Mouse (Mus musculus): ENCODE measurements around the gene Adk. TPM values are rescaled to one million over a fixed set of nuclear protein-coding genes. Genes with fewer than 3 reads are reported as not detected.

Gene Adk
- polyA plus RNA-seq, 1 experiment from 2014 or later = 203 TPM

- no peak overlapping the region for H3K9ac ChIP-seq
- ATAC-seq (ENCODE audit: borderline replicate concordance, extremely low read depth, low FRiP score, low TSS enrichment) = no peak
- H3K4me1 ChIP-seq = no peaks in the 10 kb centered on the region
- H3K27ac ChIP-seq = no peak overlapping the region
- no peaks in the 10 kb centered on the region for H3K36me3 ChIP-seq
- no peak overlapping the region for H3K4me2 ChIP-seq
- no peak overlapping the region for H3K4me3 ChIP-seq
- H3K9me3 ChIP-seq = no peaks in the 10 kb centered on the region
- whole genome bisulfite sequencing = 91% methylated on average over 6 of the region's 6 CpGs
- H3K27me3 ChIP-seq = no peaks in the 10 kb centered on the region
Measured at GRCm38 (mm10) chr14:21127215-21127614, 74.8 kb downstream of the Adk start.

GRCm38 (mm10) chr14:21136906-21137305 lies 84.5 kb downstream of the Adk start:
- 45% methylated on average over 1 of the region's 1 CpGs for WGBS
- no peak overlapping the region for H3K9ac ChIP-seq
- no peak overlapping the region for H3K4me2 ChIP-seq
- H3K27ac ChIP-seq = no peak overlapping the region
- H3K9me3 ChIP-seq = no peaks in the 10 kb centered on the region
- no peaks in the 10 kb centered on the region for H3K36me3 ChIP-seq
- no peaks in the 10 kb centered on the region for H3K27me3 ChIP-seq
- H3K4me3 ChIP-seq = no peak overlapping the region
- no peak for ATAC-seq (ENCODE audit: borderline replicate concordance, extremely low read depth, low FRiP score, low TSS enrichment)
- no peaks in the 10 kb centered on the region for H3K4me1 ChIP-seq

GRCm38 (mm10) chr14:21142603-21143002 lies 90.2 kb downstream of the Adk start:
- WGBS = 92% methylated on average over 1 of the region's 1 CpGs
- Histone ChIP-seq H3K9ac (no peak overlapping the region), H3K36me3 (no peaks in the 10 kb centered on the region), H3K27me3 (no peaks in the 10 kb centered on the region), H3K27ac (no peak overlapping the region), H3K9me3 (no peaks in the 10 kb centered on the region), H3K4me2 (no peak overlapping the region), H3K4me3 (no peak overlapping the region), H3K4me1 (no peaks in the 10 kb centered on the region; the same call in 1 of the 2 replicates)
- no peak for ATAC-seq (ENCODE audit: borderline replicate concordance, extremely low read depth, low FRiP score, low TSS enrichment)

- H3K27me3 ChIP-seq = no peaks in the 10 kb centered on the region
- 55% methylated on average over 8 of the region's 8 CpGs for WGBS
- H3K4me2 ChIP-seq = no peak overlapping the region
- ATAC-seq (ENCODE audit: borderline replicate concordance, extremely low read depth, low FRiP score, low TSS enrichment) = no peak
- H3K27ac ChIP-seq = no peak overlapping the region
- no peak overlapping the region for H3K9ac ChIP-seq
- H3K9me3 ChIP-seq = no peaks in the 10 kb centered on the region
- H3K36me3 ChIP-seq = no peaks in the 10 kb centered on the region
- no peaks in the 10 kb centered on the region; the same call in 1 of the 2 replicates for H3K4me1 ChIP-seq
- no peak overlapping the region for H3K4me3 ChIP-seq
Measured at GRCm38 (mm10) chr14:21143406-21144115, 91.2 kb downstream of the Adk start.

GRCm38 (mm10) chr14:21147171-21147570 lies 94.8 kb downstream of the Adk start:
- Histone ChIP-seq H3K4me1 (no peaks in the 10 kb centered on the region; the same call in 1 of the 2 replicates), H3K27ac (no peak overlapping the region)

GRCm38 (mm10) chr14:21150301-21150700 lies 97.9 kb downstream of the Adk start:
- no peak overlapping the region for H3K9ac ChIP-seq
- no peak overlapping the region for H3K27ac ChIP-seq
- 64% methylated on average over 4 of the region's 4 CpGs for WGBS
- no peak overlapping the region for H3K4me2 ChIP-seq
- no peaks in the 10 kb centered on the region for H3K4me1 ChIP-seq
- H3K36me3 ChIP-seq = no peaks in the 10 kb centered on the region
- H3K9me3 ChIP-seq = no peaks in the 10 kb centered on the region
- ATAC-seq (ENCODE audit: borderline replicate concordance, extremely low read depth, low FRiP score, low TSS enrichment) = no peak
- H3K4me3 ChIP-seq = no peak overlapping the region
- no peaks in the 10 kb centered on the region for H3K27me3 ChIP-seq

More at GRCm38 (mm10) chr14:21147171-21147570, 94.8 kb downstream of the Adk start:
- H3K9ac ChIP-seq = no peak overlapping the region
- no peak for ATAC-seq (ENCODE audit: borderline replicate concordance, extremely low read depth, low FRiP score, low TSS enrichment)
- H3K4me3 ChIP-seq = no peak overlapping the region
- 96% methylated on average over 1 of the region's 1 CpGs for WGBS
- H3K36me3 ChIP-seq = no peaks in the 10 kb centered on the region
- H3K9me3 ChIP-seq = no peaks in the 10 kb centered on the region
- no peaks in the 10 kb centered on the region for H3K27me3 ChIP-seq
- no peak overlapping the region for H3K4me2 ChIP-seq

- ATAC-seq (ENCODE audit: borderline replicate concordance, extremely low read depth, low FRiP score, low TSS enrichment) = no peak
- Histone ChIP-seq H3K36me3 (no peaks in the 10 kb centered on the region), H3K9ac (no peak overlapping the region), H3K4me1 (no peaks in the 10 kb centered on the region), H3K4me2 (no peak overlapping the region), H3K27ac (no peak overlapping the region), H3K27me3 (no peaks in the 10 kb centered on the region), H3K9me3 (no peaks in the 10 kb centered on the region), H3K4me3 (no peak overlapping the region)
- 76% methylated on average over 6 of the region's 6 CpGs for whole genome bisulfite sequencing
Measured at GRCm38 (mm10) chr14:21152055-21152454, 99.7 kb downstream of the Adk start.

GRCm38 (mm10) chr14:21165706-21166105 lies 113.3 kb downstream of the Adk start:
- ATAC-seq (ENCODE audit: borderline replicate concordance, extremely low read depth, low FRiP score, low TSS enrichment) = no peak
- 88% methylated on average over 10 of the region's 10 CpGs for WGBS

GRCm38 (mm10) chr14:21166114-21166513 lies 113.7 kb downstream of the Adk start:
- H3K27ac ChIP-seq = no peak overlapping the region
- H3K9ac ChIP-seq = no peak overlapping the region
- no peaks in the 10 kb centered on the region for H3K36me3 ChIP-seq
- no peaks in the 10 kb centered on the region for H3K9me3 ChIP-seq
- H3K4me2 ChIP-seq = no peak overlapping the region
- 93% methylated on average over 3 of the region's 3 CpGs for WGBS
- no peak for ATAC-seq (ENCODE audit: borderline replicate concordance, extremely low read depth, low FRiP score, low TSS enrichment)
- H3K4me3 ChIP-seq = no peak overlapping the region
- H3K27me3 ChIP-seq = no peaks in the 10 kb centered on the region
- H3K4me1 ChIP-seq = no peaks in the 10 kb centered on the region

More at GRCm38 (mm10) chr14:21165706-21166105, 113.3 kb downstream of the Adk start:
- Histone ChIP-seq H3K4me1 (no peaks in the 10 kb centered on the region), H3K9ac (no peak overlapping the region), H3K9me3 (no peaks in the 10 kb centered on the region), H3K4me2 (no peak overlapping the region), H3K27me3 (no peaks in the 10 kb centered on the region), H3K27ac (no peak overlapping the region), H3K36me3 (no peaks in the 10 kb centered on the region), H3K4me3 (no peak overlapping the region)

GRCm38 (mm10) chr14:21173973-21174745 lies 121.8 kb downstream of the Adk start:
- Histone ChIP-seq H3K9ac (no peak overlapping the region), H3K27me3 (no peaks in the 10 kb centered on the region), H3K9me3 (no peaks in the 10 kb centered on the region), H3K4me2 (no peak overlapping the region), H3K4me3 (no peak overlapping the region), H3K27ac (no peak overlapping the region), H3K4me1 (no peaks in the 10 kb centered on the region), H3K36me3 (no peaks in the 10 kb centered on the region)
- ATAC-seq (ENCODE audit: borderline replicate concordance, extremely low read depth, low FRiP score, low TSS enrichment) = no peak
- 82% methylated on average over 1 of the region's 1 CpGs for WGBS

- Histone ChIP-seq H3K27ac (no peak overlapping the region), H3K36me3 (no peaks in the 10 kb centered on the region), H3K4me2 (no peak overlapping the region), H3K9me3 (no peaks in the 10 kb centered on the region), H3K9ac (no peak overlapping the region), H3K4me1 (no peaks in the 10 kb centered on the region), H3K4me3 (no peak overlapping the region), H3K27me3 (no peaks in the 10 kb centered on the region)
- WGBS = 72% methylated on average over 2 of the region's 2 CpGs
- no peak for ATAC-seq (ENCODE audit: borderline replicate concordance, extremely low read depth, low FRiP score, low TSS enrichment)
Measured at GRCm38 (mm10) chr14:21174804-21175203, 122.4 kb downstream of the Adk start.

GRCm38 (mm10) chr14:21177781-21178180 lies 125.4 kb downstream of the Adk start:
- Histone ChIP-seq H3K36me3 (no peaks in the 10 kb centered on the region), H3K27me3 (no peaks in the 10 kb centered on the region), H3K4me3 (no peak overlapping the region), H3K4me1 (no peaks in the 10 kb centered on the region), H3K4me2 (no peak overlapping the region), H3K27ac (peak overlapping the region; percentile 55), H3K9ac (no peak overlapping the region), H3K9me3 (no peaks in the 10 kb centered on the region)
- no peak; the same call in 1 of the 2 replicates for ATAC-seq (ENCODE audit: borderline replicate concordance, extremely low read depth, low FRiP score, low TSS enrichment)
- WGBS = 41% methylated on average over 2 of the region's 2 CpGs

All from lung, embryonic 15.5 days (tissue).